Mouse (Mus musculus): ENCODE data around the gene Asic2. TPM values are rescaled to one million over a fixed set of nuclear protein-coding genes. Genes with fewer than 3 reads are reported as not detected.

Gene Asic2
- total RNA-seq, 2 experiments from 2014 or later, result 55.9 to 61.9 TPM

- DNase-seq (ENCODE audit: low spot score in 2 of 2), result no peak
These were observed 433.0 kb downstream of the Asic2 start for GRCm38 (mm10) chr11:81535121-81535717.

DNA sequence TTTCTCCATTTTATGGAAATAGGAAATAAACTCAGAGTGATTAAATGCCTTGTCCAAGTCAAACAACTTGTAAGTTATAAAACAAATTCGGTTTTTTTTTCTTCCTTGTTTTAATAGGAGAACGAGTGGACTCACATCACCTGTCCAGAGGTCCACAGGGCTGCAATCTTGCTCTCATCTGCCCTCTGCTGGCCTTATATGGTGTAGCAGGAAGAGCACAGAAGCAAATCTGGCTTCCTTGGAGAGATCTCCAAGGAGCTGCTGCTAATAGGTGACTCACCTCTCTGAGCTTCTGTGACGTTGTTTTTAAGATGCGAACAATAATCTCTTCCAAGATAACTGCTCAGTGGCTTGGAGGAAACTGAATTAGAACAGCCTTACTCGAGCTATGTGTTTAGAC is 433.6 kb downstream of the Asic2 start:
- peak in 1 of 2 experiments; percentile 70 for DNase-seq (ENCODE audit: low spot score in 2 of 2)

DNA sequence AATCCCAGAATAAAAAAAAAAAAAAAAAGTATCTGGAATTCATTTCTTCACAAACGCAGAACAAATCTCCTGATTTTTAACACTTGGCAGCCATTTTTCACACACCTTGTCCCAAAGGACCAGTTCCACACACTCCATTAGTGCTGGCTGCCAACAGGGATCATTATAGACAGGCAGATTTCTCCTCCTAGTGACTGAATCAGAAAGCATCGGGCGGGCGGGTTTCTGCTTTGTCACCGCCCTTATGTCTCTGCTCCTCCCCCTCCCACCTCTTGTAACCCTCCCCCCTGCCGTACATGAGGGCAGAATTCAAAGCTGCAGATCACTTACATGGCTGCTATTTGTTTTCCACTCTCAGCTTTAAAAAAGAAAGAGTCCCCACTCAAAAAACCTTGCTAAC is 436.4 kb downstream of the Asic2 start:
- no peak for DNase-seq (ENCODE audit: low spot score in 2 of 2)

- DNase-seq (ENCODE audit: low spot score in 2 of 2), result peak; percentile 30 to 78
These were observed 445.3 kb downstream of the Asic2 start for GRCm38 (mm10) chr11:81522927-81523326.

GRCm38 (mm10) chr11:81521881-81522280 is 446.4 kb downstream of the Asic2 start:
- peak; percentile 31 to 67 for DNase-seq (ENCODE audit: low spot score in 2 of 2)

GRCm38 (mm10) chr11:81518001-81518955 is 450.0 kb downstream of the Asic2 start:
- DNase-seq (ENCODE audit: low spot score in 2 of 2), result no peak

DNA sequence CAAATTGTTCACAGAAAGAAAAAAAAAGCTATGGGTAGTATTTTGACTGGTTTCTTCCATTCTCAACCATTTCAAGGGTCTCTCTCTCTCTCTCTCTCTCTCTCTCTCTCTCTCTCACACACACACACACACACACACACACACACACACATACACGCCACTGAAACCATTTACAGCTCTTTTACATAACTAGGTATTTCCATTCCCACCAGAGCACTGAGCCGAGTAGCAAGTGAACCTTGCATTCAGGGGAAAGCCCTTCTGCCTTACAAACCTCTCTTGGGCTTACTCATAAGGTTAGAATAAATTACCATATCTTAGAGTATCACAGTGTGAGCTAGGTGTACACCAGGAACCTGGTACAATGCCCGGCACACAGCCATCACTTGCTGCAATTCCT is 452.5 kb downstream of the Asic2 start:
- DNase-seq (ENCODE audit: low spot score in 2 of 2), result no peak

DNA sequence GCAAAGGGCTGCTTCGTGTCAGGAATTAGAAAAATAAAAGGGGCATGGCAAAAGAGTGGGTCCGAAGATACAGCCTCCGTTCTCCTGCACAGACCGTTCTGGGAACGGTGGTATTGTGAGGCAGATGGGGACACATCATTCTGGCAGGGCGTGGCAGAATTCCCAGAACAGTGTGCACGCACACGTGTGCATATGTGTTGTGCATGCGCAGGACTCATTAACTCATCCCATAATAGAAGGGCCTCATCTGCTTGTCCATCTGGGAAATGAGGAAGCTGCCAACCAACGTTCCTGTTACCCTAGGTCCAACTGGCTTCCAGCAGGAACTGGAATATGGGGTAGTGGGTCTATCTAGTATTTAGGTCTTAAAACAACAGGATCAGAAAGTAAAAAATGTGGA is 455.8 kb downstream of the Asic2 start:
- peak; percentile 69 to 91 for DNase-seq (ENCODE audit: low spot score in 2 of 2)

DNA sequence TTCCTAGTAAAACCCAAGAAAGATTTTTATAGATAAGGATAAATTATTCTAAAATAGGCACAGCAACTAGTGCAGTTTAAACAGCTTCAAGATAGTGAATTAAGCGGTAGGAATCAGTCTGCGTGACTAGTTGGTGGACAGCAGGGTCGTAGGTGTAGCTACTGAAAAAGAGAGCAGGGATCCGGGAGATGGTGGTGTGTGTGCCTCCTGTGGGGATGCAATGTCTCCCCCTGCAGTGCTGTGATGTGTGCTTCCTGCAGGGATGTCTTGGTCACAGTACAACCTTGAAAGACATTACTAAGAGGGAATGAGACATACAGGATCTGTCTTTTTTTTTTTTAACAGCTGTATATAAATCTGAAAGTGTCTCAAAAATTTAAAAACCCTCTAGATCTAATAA is 456.9 kb downstream of the Asic2 start:
- DNase-seq (ENCODE audit: low spot score in 2 of 2), result peak in 1 of 2 experiments; percentile 53

DNA sequence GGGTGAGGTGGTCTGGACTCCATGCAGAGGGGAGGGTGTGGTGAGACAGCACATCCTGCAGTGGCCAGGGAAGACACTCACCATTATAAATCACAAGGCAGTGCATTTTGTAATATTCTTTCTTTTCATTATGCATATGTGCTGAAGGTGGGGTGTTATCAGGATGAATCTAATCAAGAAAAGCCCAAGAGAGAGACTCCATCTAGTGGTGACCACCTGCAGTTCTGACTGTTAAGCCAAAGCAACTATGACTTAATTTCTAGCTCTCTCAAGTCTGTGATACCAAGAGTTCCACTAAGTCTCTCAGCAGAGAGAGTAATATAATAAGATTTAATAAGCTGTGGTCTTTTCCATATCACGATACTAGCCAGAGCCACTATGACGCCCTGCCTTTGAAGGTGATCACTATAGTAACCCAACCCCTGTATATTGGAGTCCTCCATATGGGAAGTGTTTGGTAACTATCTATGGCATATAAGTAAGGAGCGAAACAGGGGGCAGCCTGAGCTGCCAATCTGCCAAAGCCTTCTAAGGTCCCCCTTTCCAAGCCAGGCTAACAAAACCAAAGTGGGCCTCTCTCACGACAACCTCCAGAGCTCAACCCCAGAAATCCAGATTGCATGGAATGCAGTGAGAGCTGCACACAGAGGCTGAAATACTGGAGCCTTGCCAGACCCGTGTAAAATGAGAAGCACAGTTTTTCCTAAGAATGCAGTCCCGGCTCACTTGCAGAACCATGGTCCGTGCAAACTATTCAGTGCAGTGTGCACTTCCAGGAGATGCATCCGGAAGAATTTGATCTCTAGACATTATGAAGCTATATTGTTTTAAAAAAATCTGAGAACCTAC is 459.6 kb downstream of the Asic2 start:
- peak in 1 of 2 experiments; percentile 74 for DNase-seq (ENCODE audit: low spot score in 2 of 2)

GRCm38 (mm10) chr11:81504791-81505430 is 463.3 kb downstream of the Asic2 start:
- no peak for DNase-seq (ENCODE audit: low spot score in 2 of 2)

DNA sequence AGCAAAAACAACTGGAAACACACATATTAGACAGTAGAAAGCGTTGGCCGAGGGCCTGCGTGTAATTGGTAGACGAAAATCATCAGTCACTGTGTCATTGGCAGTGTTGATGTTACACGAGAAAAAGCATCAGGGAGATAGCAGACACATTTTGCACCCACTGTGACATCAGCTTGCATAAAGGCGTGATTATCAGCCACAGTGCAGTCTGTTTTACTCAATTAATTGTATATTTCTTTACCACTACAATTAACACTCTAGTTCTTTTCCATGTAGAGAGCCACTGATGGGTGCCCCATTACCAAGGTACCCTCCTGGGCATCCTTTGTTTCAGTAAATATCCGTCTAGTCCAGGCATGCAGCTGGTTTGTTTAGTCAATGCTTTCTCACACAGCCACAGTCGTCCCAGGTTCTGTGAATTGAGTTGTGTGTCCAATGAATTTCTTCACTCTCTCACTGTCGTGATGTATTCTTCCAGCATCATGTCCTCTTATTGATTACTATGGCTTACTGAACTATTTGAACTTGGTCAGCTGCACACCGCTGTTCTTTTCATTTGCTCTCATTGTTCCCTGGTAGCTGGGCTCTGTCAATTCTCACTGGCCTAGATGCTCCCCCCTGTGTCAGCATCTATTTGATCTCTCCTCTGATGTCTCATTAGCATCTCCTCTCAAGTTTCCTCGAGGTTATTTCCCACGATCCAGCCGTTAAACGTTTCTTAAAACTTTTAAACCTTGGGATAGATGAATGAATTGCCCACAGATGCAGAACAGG is 466.6 kb downstream of the Asic2 start:
- no peak for DNase-seq (ENCODE audit: low spot score in 2 of 2)

GRCm38 (mm10) chr11:81498990-81499389 is 469.3 kb downstream of the Asic2 start:
- no peak for DNase-seq (ENCODE audit: low spot score in 2 of 2)

DNA sequence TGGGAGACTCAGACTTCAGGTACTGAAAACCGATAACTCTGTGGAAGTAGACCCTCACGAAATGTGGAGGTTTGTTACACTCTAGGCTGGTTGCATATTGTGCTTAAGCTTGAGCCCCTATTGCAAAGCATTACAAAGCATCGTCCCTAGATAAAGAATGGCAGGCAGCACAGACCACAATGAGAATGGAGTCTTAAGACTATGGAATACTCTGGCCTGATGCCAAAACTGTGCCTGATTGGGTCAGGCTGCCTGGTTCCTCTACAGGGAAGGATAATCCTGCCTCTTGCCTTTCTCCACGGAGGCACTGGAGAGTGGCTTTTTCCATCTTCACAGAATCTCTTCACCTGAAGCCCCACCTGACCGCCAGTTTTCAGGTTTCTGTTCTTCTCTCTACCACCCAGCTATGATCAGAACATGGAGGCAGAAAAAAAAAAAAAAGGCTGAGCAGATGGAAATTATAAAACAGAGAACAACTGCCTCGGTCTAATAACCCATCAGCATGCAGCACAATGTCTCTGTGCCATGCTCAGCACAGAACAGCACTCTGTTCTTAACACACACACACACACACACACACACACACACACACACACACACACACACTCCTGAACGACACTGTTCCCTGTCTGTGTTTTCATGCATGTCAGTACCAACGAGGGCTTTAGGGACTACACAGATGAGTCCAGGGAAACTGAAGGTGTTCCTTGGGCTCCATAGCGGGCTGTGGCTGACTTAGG is 470.4 kb downstream of the Asic2 start:
- DNase-seq (ENCODE audit: low spot score in 2 of 2), result peak in 1 of 2 experiments; percentile 48

- DNase-seq (ENCODE audit: low spot score in 2 of 2), result no peak
These were observed 471.8 kb downstream of the Asic2 start for GRCm38 (mm10) chr11:81496446-81496845.

DNA sequence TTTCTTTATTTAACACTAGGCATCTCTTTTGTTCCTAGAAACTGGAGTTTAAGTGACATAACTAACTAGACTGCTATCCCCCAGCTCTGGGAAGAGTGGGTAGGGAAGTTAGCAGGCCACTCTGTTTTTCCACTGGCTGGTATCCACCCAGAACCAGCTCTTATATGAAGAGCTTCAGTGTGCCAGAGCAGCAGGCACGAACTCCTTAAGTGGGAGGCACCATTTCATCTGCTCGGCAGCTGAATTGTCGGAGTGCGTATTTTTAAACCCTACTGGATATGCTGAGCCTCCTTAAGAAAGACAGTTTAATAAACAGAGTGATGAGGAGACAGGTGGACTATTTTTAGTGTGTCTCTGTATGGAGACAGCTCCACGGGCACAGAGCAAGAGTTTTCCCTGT is 475.9 kb downstream of the Asic2 start:
- peak; percentile 25 to 55 for DNase-seq (ENCODE audit: low spot score in 2 of 2)

- DNase-seq (ENCODE audit: low spot score in 2 of 2), result no peak
These were observed 479.0 kb downstream of the Asic2 start for GRCm38 (mm10) chr11:81489144-81489735.

GRCm38 (mm10) chr11:81488681-81489080 is 479.6 kb downstream of the Asic2 start:
- peak in 1 of 2 experiments; percentile 29 for DNase-seq (ENCODE audit: low spot score in 2 of 2)
